Mouse (Mus musculus): Measurements from ENCODE around the gene Nr5a1. TPM values are rescaled to one million over a fixed set of nuclear protein-coding genes. Genes with fewer than 3 reads are reported as not detected.

The Nr5a1 gene
- polyA plus RNA-seq, 1 experiment, result 0.22 TPM

DNA sequence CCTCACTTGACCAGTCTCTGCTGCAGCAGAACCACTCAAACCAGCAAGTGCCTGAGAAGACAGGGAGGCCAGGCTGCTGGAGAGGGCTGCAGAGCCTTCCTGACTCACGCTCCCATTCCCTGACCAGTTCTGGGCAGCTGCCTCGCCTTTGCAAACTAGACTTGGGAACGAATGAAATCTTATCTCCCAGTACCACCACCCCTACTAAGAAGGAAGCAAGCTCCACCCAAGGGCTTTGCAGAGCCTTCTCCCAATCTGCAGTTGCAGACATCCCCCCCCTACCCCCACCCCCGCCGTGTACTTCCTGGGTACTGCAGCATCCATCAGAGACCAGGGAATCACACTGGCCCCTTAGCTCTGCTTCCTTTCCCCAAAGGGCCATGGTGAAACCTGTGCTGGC is 31.3 kb downstream of the Nr5a1 start:
- TF ChIP-seq POLR2A (IDR thresholded peaks at IDR 0.05; ENCODE audit: control insufficient read depth, extremely low read depth, insufficient read depth, low read length, poor library complexity), result no peak
- TF ChIP-seq CTCF (IDR thresholded peaks at IDR 0.05; ENCODE audit: borderline replicate concordance, control insufficient read depth, extremely low read depth, insufficient read depth, low read length, poor library complexity), result no peak
- Histone ChIP-seq H3K4me1 (replicated peaks; ENCODE audit: control insufficient read depth, insufficient read depth, low read length) (no peaks in the 10 kb centered on the region), H3K27ac (ENCODE audit: control insufficient read depth, insufficient read depth, low read length) (no peak overlapping the region), H3K36me3 (ENCODE audit: control insufficient read depth, insufficient read depth, low read length) (no peaks in the 10 kb centered on the region), H3K27me3 (ENCODE audit: control insufficient read depth, insufficient read depth, low read length) (no peaks in the 10 kb centered on the region), H3K4me3 (ENCODE audit: control insufficient read depth, insufficient read depth, low read length) (no peak overlapping the region)
- WGBS, result 87% methylated on average over 5 of the region's 5 CpGs
- no peak for DNase-seq

DNA sequence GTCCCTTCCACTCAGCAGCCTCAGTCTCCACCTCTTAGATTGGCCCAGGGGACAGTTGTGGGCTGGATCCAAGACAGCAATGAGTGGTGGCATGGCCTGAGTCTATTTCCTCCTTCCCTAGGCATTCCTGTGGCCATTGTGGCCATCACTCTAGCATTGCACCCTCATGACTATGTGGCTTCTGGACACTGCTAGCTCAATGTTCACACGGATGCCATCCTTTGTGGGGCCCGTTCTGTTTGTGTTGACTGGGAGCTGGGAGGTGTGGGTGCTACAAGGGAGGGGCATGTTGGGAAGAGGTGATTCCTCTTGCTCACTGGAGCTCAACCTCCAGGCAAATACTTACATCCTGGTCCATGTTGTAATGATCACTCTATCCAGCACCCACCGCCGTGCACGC is 32.1 kb downstream of the Nr5a1 start:
- Histone ChIP-seq H3K27me3 (ENCODE audit: control insufficient read depth, insufficient read depth, low read length) (no peaks in the 10 kb centered on the region), H3K36me3 (ENCODE audit: control insufficient read depth, insufficient read depth, low read length) (no peaks in the 10 kb centered on the region), H3K27ac (ENCODE audit: control insufficient read depth, insufficient read depth, low read length) (no peak overlapping the region), H3K4me3 (ENCODE audit: control insufficient read depth, insufficient read depth, low read length) (no peak overlapping the region), H3K4me1 (replicated peaks; ENCODE audit: control insufficient read depth, insufficient read depth, low read length) (no peaks in the 10 kb centered on the region)
- TF ChIP-seq CTCF (IDR thresholded peaks at IDR 0.05; ENCODE audit: borderline replicate concordance, control insufficient read depth, extremely low read depth, insufficient read depth, low read length, poor library complexity) (no peak), POLR2A (IDR thresholded peaks at IDR 0.05; ENCODE audit: control insufficient read depth, extremely low read depth, insufficient read depth, low read length, poor library complexity) (no peak)
- 90% methylated on average over 5 of the region's 5 CpGs for WGBS
- DNase-seq, result no peak

DNA sequence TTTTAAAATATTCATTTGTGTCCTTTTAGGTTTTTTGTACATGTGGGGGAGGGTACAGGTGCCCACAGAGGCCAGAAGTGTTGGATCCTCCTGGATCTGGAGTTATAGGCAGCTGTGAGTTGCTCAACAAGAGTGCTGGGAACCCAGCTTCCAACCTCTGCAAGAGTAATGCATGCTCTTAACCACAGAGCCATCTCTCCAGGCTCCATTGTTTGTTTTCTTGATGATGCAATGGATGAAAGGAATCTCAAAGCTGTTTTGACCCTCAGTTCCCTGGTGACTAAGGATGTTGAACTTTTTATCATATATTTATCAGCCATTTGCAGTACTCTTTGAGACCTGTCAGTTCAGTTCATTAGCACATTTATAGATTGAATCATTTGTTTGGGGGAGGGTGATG is 35.4 kb downstream of the Nr5a1 start:
- H3K27ac ChIP-seq (ENCODE audit: control insufficient read depth, insufficient read depth, low read length), result no peak overlapping the region
- no peak overlapping the region for H3K4me3 ChIP-seq (ENCODE audit: control insufficient read depth, insufficient read depth, low read length)
- TF ChIP-seq POLR2A (IDR thresholded peaks at IDR 0.05; ENCODE audit: control insufficient read depth, extremely low read depth, insufficient read depth, low read length, poor library complexity) (no peak), CTCF (IDR thresholded peaks at IDR 0.05; ENCODE audit: borderline replicate concordance, control insufficient read depth, extremely low read depth, insufficient read depth, low read length, poor library complexity) (no peak)
- no peak for DNase-seq
- H3K36me3 ChIP-seq (ENCODE audit: control insufficient read depth, insufficient read depth, low read length), result no peaks in the 10 kb centered on the region
- H3K27me3 ChIP-seq (ENCODE audit: control insufficient read depth, insufficient read depth, low read length), result no peaks in the 10 kb centered on the region
- no peaks in the 10 kb centered on the region for H3K4me1 ChIP-seq (replicated peaks; ENCODE audit: control insufficient read depth, insufficient read depth, low read length)

GRCm38 (mm10) chr2:38675366-38675969 is 38.9 kb downstream of the Nr5a1 start:
- Histone ChIP-seq H3K27ac (ENCODE audit: control insufficient read depth, insufficient read depth, low read length) (no peak overlapping the region), H3K27me3 (ENCODE audit: control insufficient read depth, insufficient read depth, low read length) (no peaks in the 10 kb centered on the region), H3K4me3 (ENCODE audit: control insufficient read depth, insufficient read depth, low read length) (no peak overlapping the region), H3K36me3 (ENCODE audit: control insufficient read depth, insufficient read depth, low read length) (no peaks in the 10 kb centered on the region), H3K4me1 (replicated peaks; ENCODE audit: control insufficient read depth, insufficient read depth, low read length) (no peaks in the 10 kb centered on the region)
- WGBS, result 76% methylated on average over 9 of the region's 9 CpGs
- no peak for TF ChIP-seq CTCF (IDR thresholded peaks at IDR 0.05; ENCODE audit: borderline replicate concordance, control insufficient read depth, extremely low read depth, insufficient read depth, low read length, poor library complexity)
- no peak for TF ChIP-seq POLR2A (IDR thresholded peaks at IDR 0.05; ENCODE audit: control insufficient read depth, extremely low read depth, insufficient read depth, low read length, poor library complexity)
- no peak for DNase-seq

DNA sequence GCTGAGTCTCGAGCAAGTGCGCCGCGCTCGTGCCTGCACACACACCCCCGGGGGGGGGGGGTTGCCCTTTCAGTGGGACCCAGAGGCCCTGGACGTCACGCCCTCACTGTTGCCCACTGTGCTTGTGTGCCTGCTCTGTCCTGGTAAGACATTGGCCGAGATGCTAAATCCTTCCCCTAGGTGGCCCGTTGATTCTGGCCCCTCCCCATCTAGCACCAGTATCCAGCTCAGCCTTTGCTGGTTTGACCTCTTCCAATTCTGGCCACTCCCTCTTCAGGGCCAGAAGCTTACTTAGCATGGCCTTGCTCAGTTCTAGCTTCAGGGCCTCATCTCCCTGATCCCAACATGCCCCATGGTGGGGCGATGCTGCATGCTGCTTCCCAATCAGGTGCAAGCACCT is 41.8 kb downstream of the Nr5a1 start:
- H3K4me1 ChIP-seq (replicated peaks; ENCODE audit: control insufficient read depth, insufficient read depth, low read length), result no peaks in the 10 kb centered on the region
- TF ChIP-seq CTCF (IDR thresholded peaks at IDR 0.05; ENCODE audit: borderline replicate concordance, control insufficient read depth, extremely low read depth, insufficient read depth, low read length, poor library complexity) (no peak), POLR2A (IDR thresholded peaks at IDR 0.05; ENCODE audit: control insufficient read depth, extremely low read depth, insufficient read depth, low read length, poor library complexity) (no peak)
- no peak overlapping the region for H3K4me3 ChIP-seq (ENCODE audit: control insufficient read depth, insufficient read depth, low read length)
- no peak overlapping the region for H3K27ac ChIP-seq (ENCODE audit: control insufficient read depth, insufficient read depth, low read length)
- no peaks in the 10 kb centered on the region for H3K36me3 ChIP-seq (ENCODE audit: control insufficient read depth, insufficient read depth, low read length)
- WGBS, result 84% methylated on average over 11 of the region's 11 CpGs
- no peaks in the 10 kb centered on the region; the same call in 1 of the 2 replicates for H3K27me3 ChIP-seq (ENCODE audit: control insufficient read depth, insufficient read depth, low read length)
- no peak for DNase-seq

- no peak for TF ChIP-seq POLR2A (IDR thresholded peaks at IDR 0.05; ENCODE audit: control insufficient read depth, extremely low read depth, insufficient read depth, low read length, poor library complexity)
- TF ChIP-seq CTCF (IDR thresholded peaks at IDR 0.05; ENCODE audit: borderline replicate concordance, control insufficient read depth, extremely low read depth, insufficient read depth, low read length, poor library complexity), result no peak
- Histone ChIP-seq H3K4me1 (replicated peaks; ENCODE audit: control insufficient read depth, insufficient read depth, low read length) (no peaks in the 10 kb centered on the region), H3K36me3 (ENCODE audit: control insufficient read depth, insufficient read depth, low read length) (no peaks in the 10 kb centered on the region), H3K27me3 (ENCODE audit: control insufficient read depth, insufficient read depth, low read length) (no peaks in the 10 kb centered on the region; the same call in 1 of the 2 replicates), H3K4me3 (ENCODE audit: control insufficient read depth, insufficient read depth, low read length) (no peak overlapping the region), H3K27ac (ENCODE audit: control insufficient read depth, insufficient read depth, low read length) (no peak overlapping the region)
- peak; percentile 13 for DNase-seq
- WGBS, result 25% methylated on average over 17 of the region's 17 CpGs
Observed at GRCm38 (mm10) chr2:38668802-38669580, 45.4 kb downstream of the Nr5a1 start.

Data from thymus, adult 2 months (tissue).